Mouse (Mus musculus) adrenal gland, postnatal 10 days (tissue): ENCODE results near the gene Gm10837. TPM values are rescaled to one million over a fixed set of nuclear protein-coding genes. Genes with fewer than 3 reads are reported as not detected.

Experiments used
- DNase-seq: peaks from one replicate; pipeline ENCODE4 v3.0.0; 2021; ENCODE audit warnings: mixed read lengths
- total RNA-seq, 2 experiments: library from RNA; stranded (reverse); gene quantifications; 2 replicates each; pipeline ENCODE4 v1.2.3; 2021

The Gm10837 gene
- total RNA-seq, 2 experiments from 2014 or later: not detected

DNA sequence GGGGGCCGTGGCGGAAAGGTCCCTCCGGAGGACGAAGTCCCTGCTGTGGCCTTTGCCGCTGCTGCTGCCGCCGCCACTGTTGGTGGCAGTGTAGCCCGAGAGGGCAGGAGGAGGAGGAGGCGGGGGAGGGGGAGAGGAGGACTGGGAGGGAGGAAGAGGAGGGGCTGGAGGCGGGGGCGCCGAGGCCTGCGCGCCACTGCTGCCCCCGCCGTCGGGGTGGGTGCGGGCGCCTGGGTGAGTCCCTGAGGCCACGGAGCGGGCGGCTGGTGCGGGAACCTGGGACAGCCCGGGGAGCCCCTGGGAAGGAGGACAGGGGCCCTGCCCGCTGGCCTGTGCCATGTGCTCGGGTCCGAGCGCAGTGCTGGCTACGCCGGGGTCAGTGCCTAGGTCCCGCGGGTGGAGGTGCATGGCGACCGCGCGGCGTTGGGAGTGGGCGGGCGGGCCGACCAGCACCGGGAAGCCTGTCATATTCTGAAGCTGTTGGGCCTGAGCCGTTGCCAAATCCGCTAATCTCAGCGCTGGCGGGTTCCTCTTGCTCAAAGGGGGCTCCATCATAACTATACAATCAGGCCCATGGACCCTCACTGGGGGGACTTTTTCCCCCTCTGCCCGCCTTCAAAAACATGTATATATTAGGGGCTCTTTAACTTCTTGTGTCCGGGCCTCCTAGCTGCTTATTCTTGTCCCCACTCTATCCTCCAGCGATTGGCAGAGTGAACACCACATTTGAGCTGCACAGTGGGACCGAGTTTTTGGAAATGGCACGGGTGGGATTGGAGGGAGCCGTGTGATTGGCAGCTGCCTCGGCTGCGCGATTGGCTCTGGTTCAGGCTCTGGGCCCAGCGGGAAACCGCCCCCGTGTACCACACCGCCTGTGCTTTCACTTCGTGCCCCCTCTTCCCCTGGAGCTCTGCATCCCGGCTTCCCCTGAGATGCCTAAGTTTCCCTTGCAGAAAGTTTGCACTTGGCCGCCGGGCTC lies 25.3 kb upstream of the Gm10837 start, which contains the start of gene Zic5:
Gene Zic5, minus strand, starts transcription at position 915 of the 979 bp plus-strand sequence.
- DNase-seq: no peak

DNA sequence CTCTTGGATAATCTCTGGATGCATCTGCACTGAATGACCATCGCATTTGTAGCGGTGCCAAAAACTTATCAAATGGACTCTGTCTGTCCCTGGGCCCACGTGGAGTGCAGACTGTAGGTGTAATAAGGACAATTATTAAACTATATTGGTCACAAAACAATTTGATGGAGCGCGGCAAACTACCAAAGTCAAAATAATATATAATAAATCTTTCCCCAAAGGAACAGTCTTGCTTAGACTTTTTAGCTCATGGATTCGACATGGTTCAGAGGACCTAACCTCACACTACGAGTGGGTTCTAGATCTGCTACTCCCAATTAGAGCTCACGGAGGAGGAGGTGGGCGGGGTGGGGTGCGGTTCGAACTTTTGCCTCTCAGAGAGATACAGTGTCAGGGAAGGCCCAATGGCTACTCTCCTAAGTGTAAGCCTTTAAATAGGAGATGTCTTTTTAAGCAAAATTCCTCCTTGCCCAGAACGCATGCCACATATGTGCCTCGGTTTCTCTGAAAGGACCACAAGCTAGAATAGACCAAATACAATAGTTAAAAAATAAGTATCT lies 24.4 kb upstream of the Gm10837 start:
- DNase-seq: no peak

DNA sequence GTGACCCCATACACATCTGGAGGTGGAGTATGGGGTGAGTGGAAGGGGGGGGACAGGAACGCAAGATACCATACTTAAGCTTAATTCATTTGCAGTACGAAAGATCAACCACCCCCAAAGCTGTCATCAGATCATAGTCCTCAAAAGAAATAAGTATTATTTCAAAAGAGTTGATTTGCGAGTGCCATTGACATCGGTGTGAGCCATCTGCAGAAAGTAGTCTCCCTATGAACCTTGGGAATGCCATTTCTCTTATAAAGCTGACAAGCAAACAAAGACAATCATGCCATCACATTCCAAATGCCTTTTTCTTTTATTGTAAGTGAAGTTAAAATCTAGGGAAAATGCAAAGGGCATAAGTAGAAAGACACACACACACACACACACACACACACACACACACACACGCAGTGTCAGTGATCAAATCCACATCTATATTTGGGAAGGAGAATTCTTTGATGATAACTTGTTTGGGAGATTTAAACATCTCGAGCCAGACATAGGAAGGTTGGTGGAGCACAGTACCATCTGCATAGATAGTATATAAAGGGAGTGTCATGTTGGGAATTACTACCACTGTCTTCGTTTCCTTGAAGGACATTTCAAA lies 23.5 kb upstream of the Gm10837 start:
- DNase-seq: no peak

DNA sequence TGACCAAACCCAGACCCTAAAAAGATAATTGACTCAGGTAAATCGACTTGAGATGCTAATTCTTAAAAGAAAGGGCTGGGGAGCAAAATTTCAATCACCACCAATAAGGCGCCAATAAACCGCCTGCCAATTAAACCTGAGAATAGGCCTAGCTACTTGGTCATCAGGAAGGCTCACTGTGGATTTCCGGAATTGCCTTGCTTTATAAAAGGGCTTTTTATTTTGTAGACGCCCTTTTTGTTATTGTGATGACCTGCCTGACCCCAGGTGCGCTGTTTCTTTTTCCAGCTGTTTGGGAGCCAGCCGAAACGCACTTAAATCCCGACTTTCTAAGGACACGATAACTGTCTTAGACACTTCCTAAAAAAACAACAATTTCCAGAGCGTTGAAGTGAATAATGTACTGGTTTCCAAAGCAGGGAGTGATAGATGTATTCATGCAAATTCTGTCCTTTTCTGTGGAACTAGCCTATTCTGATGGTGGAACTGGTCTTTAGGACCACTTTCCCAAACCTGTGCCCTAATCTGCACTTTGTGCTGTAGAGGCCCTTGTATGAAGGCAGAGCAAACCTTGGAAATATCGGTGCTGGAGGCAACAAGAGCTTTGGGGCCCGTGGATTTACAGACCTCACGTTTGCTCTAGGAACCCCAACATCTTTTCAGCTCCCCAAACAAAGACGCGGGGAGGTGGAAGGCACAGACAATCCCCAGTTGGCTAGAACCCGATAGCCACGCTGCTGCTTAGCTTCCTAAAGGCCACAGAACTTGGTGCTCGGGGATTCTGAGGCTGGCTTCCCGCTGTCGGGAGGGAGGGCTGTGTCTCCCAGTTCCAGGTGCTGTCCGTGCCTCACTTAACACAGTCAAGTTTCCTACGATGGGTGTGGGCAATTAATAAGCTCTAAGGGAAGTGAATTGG lies 22.2 kb upstream of the Gm10837 start:
- no peak for DNase-seq

DNA sequence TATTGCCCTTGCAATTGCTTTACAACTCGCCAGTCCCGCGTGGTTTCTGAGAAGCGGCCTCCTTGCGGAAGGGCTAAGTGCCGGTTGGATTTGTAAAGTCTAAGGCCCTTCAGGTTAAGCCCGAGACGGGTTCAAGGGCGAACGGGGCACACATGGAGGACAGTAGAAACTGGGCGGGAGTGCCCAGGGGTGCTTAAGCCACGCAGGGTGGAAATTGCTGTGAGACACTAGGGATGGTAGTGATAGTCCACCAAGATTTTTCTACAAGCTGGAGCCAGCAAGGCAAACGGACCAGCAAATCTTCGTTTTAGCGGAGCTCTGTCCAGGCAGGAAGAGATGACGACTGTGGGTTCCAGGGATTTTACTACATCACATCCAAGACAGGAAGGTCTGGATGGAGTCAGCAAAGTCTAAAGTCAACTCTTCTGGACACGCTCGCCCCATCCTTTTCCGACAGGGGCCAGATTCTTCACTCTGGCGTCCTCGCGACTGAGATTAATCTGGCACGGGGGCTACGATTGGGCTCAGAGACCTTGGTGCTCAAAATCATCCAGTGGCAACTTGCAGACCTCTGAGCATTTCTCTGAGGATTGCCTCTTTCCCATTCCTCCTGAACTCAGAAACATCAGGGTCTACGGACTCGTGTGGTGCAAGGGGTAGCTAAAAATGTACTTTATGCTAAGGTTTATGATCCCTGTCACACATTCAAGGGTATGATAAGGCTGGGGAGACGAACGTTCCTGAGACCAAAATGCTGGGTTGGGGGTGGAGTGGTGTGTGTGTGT lies 21.2 kb upstream of the Gm10837 start:
- DNase-seq: no peak

DNA sequence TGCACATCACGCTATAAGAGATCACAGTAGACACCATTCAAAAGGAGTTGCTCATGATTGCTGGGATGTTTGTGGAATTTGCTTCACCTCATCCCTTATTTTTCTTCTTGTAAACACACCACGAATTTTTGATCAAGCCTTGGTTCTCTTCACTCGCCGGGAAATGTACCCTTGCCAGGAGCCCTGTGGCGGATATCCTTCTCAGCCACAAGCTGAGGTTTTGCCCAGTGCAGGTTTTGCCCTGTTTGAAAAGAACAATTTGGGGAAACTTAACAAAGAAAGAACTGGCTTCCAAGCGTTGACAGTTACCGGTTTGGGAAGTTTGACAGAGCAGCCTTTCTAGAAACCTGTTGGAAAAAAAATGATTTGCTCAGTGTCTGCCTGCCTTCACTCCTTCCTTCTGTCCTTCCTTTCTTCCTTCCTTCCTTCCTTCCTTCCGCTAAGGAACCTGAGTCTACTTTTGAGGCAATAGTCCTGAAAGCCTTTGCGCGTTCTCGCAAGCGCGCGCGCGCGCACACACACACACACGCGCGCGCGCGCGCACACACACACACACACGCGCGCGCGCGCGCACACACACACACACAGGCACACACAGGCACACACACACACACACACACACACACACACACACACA lies 18.8 kb upstream of the Gm10837 start:
- DNase-seq: no peak

DNA sequence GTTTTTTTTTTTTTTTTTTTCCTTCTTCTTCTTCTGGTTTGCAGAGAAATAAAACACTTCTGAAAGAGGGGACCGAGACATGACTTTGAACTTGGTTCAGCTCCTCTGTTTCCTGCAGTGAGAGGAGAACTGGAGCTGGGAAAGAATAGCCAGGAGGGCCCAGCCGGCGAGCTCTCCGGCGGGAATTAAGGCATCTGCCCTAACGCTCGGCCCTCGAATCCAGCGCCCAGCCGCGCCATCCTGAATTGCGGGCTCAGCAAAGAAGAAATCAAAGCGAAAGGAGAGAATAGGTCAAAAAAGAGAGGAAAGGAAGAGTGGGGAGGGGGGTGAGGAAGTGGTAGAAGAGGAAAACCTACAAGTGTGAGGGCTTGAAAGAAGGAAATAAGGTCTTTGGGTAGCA lies 18.2 kb upstream of the Gm10837 start:
- no peak for DNase-seq

DNA sequence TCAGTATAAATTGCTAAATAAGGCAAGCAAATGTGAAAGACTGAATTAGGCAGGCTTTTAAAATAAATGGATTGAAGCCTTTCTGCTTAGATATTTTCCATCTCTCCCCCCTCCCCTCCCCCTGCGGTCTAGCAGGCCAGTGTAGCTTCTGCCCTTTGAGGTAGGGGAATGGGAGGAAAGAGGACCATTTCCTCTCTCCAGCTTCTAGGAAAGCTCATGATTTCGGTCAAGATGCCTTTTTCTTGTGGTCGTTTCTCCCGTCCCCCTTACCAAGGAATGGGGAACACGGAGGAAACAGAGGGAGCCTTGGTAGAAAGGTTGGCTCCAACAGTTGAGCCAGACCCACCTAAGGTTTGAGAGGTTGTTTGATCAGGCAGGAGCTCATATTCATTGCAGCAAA lies 17.7 kb upstream of the Gm10837 start:
- no peak for DNase-seq

DNA sequence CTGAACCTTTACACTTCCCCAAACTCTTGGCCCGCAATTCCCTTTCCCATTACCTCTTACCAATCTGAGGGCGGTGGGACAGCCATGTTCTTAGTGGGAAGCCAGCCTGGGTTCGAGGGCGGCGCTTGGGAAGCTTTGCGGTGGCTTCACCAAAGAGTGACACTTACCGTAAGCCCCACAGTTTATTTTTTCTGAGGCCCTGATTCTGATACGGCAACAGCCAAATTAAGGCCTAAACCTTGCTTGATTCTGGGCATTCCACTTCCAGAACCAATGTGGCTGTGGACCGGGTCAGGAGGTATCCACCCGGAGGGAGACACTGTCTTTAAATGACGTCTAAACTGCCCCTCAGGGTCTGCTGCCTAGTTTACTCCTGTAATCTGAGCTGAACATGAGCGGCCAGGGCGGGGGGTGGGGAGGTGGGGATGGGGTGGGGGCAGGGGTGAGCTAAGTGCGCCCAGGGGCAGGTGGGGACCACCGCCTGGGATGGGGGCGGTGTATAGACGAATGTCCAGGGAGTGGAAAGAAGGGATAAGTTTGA lies 17.1 kb upstream of the Gm10837 start:
- DNase-seq: no peak

DNA sequence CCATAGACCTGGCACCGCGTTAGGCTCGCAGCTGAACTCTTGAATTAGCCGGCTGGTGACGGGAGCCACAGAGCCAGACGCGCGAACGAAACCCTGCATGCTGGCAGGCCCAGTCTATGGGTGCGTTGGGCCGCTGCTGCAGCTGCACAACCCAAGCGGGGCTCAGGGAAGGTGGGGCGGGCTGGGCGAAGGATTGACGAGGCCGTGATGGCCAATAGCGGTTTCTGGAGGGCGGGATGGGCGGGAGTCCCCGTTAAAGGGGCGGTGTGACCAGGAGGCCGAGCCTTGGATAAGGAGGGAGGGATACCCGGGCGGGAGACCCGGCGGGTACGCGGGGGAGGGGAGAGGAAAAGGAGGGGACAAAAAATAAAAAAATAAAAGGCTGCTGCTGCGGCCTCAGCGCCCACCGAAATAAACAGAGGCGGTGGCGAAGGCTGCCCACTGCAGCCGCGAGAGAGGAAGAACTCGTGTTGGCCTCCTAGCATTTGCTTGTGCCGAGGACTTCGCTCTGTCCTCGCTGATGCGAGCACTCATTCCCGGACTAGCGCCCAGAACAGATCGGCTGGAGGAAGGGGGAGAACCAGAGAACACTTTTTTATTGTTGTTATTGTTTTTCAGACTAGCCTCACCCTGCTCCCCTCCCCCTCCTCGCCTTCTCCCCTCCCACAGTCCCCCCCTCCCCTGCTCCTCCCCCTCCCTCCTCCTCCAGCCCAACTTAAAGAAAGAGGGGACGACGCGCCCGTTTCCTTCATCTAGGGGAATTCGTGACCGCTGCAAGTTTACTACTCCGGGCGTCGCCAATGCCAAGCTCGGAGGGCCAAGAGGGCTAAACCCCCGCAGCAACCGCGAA lies 16.1 kb upstream of the Gm10837 start:
- no peak for DNase-seq

DNA sequence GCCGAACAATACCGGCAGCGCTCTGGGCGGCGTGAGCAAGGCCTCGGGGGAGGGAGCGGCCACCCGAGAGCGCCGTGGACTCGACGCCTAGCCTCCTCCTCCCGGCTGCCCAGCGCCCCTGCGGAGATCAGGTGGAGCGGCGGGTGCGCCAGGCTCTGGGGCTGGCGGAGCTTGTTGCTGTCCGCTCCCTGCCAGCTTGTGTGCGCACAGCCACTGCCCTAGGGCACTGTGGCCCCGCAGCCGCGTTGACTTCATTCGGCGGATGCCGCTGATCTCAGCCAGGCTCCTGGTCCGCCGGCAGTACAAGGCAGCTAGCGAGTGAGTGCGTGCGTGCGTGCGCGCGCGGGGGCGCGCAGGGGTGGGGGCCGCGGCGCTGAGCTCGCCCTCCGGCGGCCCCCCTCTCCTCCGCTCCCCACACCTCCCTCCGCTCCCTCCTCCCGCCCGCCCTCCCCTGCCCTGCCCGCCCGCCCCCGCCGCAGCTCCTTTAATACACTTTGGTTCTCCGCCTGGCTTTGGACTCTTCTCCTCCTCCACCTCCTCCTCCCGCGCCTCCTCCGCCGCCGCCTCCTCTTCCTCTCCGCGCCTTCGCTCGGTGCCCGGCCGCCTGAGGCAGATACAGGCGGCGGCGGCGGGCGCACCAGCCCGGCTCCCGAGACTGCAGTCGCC lies 15.4 kb upstream of the Gm10837 start, which contains the start of gene Zic2:
Gene Zic2, plus strand, starts transcription at position 545 of the 666 bp plus-strand sequence.
- peak; percentile 40 for DNase-seq

DNA sequence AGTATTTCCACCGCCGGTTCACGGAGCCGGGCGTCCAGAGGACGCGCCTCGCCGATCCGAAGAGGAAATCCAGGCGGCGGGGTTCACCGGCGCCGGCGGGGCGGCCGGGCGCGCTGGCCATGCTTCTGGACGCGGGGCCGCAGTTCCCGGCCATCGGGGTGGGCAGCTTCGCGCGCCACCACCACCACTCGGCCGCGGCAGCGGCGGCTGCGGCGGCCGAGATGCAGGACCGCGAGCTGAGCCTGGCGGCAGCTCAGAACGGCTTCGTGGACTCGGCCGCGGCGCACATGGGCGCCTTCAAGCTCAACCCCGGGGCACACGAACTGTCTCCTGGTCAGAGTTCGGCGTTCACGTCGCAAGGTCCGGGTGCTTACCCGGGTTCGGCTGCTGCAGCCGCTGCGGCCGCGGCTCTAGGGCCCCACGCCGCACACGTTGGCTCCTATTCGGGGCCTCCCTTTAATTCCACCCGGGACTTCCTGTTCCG lies 14.8 kb upstream of the Gm10837 start:
- DNase-seq: no peak

DNA sequence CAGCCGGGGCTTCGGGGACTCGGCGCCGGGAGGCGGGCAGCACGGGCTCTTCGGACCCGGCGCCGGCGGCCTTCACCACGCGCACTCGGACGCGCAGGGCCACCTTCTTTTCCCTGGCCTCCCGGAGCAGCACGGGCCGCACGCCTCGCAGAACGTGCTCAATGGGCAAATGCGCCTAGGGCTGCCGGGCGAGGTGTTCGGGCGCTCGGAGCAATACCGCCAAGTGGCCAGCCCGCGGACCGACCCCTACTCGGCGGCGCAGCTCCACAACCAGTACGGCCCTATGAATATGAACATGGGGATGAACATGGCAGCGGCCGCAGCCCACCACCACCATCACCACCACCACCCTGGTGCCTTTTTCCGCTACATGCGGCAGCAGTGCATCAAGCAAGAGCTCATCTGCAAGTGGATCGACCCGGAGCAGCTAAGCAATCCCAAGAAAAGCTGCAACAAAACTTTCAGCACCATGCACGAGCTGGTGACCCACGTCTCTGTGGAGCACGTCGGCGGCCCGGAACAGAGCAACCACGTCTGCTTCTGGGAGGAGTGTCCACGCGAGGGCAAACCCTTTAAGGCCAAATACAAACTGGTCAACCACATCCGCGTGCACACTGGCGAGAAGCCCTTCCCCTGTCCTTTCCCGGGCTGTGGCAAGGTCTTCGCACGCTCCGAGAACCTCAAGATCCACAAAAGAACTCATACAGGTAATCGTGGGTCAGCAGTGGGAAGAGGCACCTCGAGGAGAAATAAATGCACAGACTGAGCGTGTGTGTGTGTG lies 14.2 kb upstream of the Gm10837 start:
- DNase-seq: no peak

DNA sequence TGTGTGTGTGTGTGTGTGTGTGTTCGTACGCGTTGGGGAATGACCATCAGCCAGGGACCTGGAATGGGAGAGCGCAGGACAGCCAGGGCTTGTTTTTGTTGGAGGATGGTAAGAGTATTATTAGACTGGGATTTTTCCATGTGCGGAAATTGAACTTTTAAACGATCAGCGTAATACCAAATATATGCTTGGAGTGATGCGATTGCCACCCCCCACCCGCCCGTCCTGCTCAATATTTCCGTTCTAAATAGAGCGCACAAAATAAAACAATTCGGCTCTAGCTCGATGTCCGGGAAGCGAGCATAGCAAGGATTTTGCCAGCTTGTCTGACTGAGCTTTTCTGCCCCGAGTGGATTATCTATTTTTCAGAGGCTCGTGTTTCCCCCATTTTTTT lies 13.6 kb upstream of the Gm10837 start:
- no peak for DNase-seq

DNA sequence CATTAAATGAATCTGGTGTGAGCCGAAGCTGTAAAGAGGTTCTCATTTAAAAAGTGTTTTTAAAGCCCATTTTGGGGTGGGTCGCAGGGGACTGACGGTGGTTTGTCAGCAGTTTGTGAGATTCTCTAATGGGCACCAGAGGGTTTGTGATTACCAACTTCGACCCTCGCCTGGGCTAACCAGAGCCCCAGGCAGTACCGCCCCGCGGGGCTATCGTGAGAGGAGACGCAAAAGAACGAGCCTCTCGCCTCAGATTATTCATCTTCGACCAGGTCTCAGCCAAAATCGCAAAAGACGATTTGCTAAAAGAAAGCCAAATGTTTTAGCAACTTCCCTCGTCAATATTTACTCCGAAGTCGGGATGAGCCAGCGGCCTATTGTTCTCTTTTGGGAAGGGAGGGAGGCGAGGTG lies 13.1 kb upstream of the Gm10837 start:
- DNase-seq: no peak

DNA sequence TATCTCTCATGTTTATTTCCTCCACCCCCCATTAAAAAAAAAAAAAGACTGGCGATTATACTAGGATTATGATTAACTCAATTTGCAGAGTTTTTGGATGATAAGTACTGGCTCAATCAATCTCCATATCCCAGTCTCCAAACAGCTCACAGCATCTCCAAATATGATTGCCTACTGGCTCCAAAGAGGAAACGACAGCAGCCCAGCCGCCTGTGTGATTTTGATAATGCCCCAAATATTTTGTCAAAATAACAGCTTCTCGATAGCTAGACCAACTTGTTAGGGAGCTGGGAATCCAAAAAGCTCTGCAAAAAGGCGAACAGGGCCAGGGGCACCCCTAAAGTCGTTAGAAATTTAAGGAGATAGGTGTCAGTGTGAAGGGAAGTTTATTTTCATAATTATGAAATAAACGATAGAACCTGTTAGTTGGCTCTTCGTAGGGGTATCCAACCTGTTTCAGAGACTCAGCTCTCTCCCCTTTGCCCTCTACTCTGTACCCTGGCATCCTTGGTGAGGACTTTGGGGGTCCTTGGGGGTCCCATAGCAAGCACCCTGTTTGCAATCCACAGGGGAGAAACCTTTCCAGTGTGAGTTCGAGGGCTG lies 12.3 kb upstream of the Gm10837 start:
- no peak for DNase-seq

DNA sequence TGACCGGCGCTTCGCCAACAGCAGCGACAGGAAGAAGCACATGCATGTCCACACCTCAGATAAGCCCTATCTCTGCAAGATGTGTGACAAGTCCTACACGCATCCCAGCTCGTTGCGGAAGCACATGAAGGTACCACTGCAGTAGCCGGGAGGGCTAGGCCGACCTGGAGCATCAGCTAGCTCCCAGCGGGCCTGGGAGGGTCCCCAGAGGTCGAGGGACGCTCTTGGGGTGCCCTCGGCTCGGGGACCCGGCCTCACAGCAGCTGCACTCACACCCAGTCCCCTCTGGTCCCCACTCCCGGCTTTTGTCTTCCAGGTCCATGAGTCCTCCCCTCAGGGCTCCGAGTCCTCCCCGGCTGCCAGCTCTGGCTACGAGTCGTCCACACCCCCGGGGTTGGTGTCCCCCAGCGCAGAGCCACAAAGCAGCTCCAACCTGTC lies 11.8 kb upstream of the Gm10837 start:
- no peak for DNase-seq
